Mouse (Mus musculus) spleen, adult 2 months (tissue): ENCODE measurements around the gene Prkd2. TPM values are rescaled to one million over a fixed set of nuclear protein-coding genes. Genes with fewer than 3 reads are reported as not detected.

ENCODE experiments used
- DNase-seq, 2 experiments: peaks; one replicate each; pipeline versions ENCODE4 v3.0.0 to v3.0.0-alpha.2; 2012 to 2021; ENCODE audit warnings: low spot score in 2 of 2, low read depth in 1 of 2
- H3K27ac ChIP-seq: fragments of 200-500 bp; 2 replicates; pipeline ENCODE4 v1.5.1; 2012; ENCODE audit warnings: low read length, inconsistent platforms; ENCODE audit not compliant: insufficient read depth
- H3K27me3 ChIP-seq: fragments of 200-500 bp; 2 replicates; pipeline ENCODE4 v1.6.1; 2012; ENCODE audit warnings: mild to moderate bottlenecking, moderate library complexity, low read length, inconsistent platforms; ENCODE audit not compliant: control insufficient read depth, insufficient read depth
- H3K36me3 ChIP-seq: fragments of 200-500 bp; 2 replicates; pipeline ENCODE4 v1.6.1; 2012; ENCODE audit warnings: mild to moderate bottlenecking, low read length, inconsistent platforms; ENCODE audit not compliant: control insufficient read depth, insufficient read depth
- H3K4me1 ChIP-seq: fragments of 200-500 bp; 2 replicates; pipeline ENCODE4 v1.6.1; 2011; ENCODE audit warnings: inconsistent platforms; ENCODE audit not compliant: control insufficient read depth, insufficient read depth, insufficient read length
- H3K4me3 ChIP-seq: fragments of 200-500 bp; 2 replicates; pipeline ENCODE4 v1.5.1; 2011; ENCODE audit warnings: mild to moderate bottlenecking, inconsistent platforms; ENCODE audit not compliant: insufficient read depth, insufficient read length; ENCODE audit errors: extremely low read depth
- CTCF ChIP-seq: fragments of 200-500 bp; IDR thresholded peaks from 2 replicates; pipeline ENCODE4 v1.5.1; 2011; ENCODE audit warnings: mild to moderate bottlenecking, inconsistent platforms; ENCODE audit not compliant: insufficient read depth, insufficient read length, insufficient replicate concordance; ENCODE audit errors: extremely low read depth
- POLR2A ChIP-seq: fragments of 200-500 bp; IDR thresholded peaks from 2 replicates; pipeline ENCODE4 v1.6.1; 2011; ENCODE audit warnings: low read depth, low read length, inconsistent platforms
- WGBS: fragments of 180-500 bp; shearing (Covaris S2); methylation state at CpG from one replicate; pipeline ENCODE4 v1.1.7; 2018; 5-methylcytosine and 5-hydroxymethylcytosine counted together
- polyA plus RNA-seq: library from polyadenylated mRNA; depleted of rRNA; stranded (reverse); fragments of >200 nt; gene quantifications from 2 replicates; pipeline ENCODE4 v1.2.3, GENCODE M21; 2012

The Prkd2 gene
- polyA plus RNA-seq, 1 experiment: 205 TPM

DNA sequence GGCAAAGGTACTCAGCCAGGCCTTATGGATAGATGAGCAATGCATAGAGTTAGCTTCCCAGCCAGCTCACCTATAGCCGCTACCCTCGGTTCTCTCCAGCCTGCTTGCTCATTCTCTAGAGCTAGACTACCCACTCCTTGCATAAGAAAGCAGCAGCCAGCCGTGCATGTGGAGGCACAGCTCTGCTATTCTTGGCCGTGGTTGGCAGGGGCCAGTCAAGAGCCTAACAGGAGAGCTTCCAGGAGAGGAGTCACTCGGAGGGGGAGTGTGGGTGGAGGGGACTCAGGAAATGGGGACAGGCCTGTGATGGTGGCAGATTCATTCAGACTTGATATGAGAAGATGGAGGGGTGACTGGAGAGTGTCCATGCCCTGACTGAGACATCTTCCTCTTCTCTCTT is 19.0 kb upstream of the Prkd2 start:
- no peak overlapping the region for H3K27ac ChIP-seq
- H3K36me3 ChIP-seq: peaks cover 7% of the 10 kb centered on the region; the same call in 1 of the 2 replicates
- 81% methylated on average over 5 of the region's 5 CpGs for WGBS
- H3K4me3 ChIP-seq: no peak overlapping the region
- peaks cover 37% of the 10 kb centered on the region; the same call in 1 of the 2 replicates for H3K4me1 ChIP-seq
- DNase-seq: no peak
- TF ChIP-seq POLR2A: no peak
- TF ChIP-seq CTCF: no peak
- no peaks in the 10 kb centered on the region for H3K27me3 ChIP-seq

DNA sequence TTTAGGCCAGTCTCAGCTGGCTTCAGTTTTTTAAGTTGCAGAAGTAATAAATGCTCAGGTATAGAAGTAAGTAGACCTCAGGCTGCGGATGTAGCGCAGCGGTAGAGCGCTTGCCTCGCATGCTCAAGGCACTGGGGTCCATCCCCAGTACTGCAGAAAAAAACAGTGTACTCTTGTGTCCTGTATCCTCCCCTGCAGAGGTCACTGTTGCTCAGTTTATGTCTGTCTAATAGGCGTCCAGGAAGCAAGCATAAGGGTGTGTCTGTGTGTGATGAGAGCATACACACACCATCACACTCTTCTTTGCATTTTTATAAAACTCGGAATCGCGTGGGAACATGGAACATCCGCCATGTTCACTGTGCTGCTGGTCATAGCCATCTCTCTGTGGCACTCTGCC is 16.9 kb upstream of the Prkd2 start:
- Histone ChIP-seq H3K4me3 (no peak overlapping the region), H3K4me1 (peaks cover 29% of the 10 kb centered on the region; the same call in 1 of the 2 replicates), H3K36me3 (peaks cover 26% of the 10 kb centered on the region), H3K27ac (peak overlapping the region; percentile 4; the same call in 1 of the 2 replicates), H3K27me3 (no peaks in the 10 kb centered on the region)
- DNase-seq: peak; percentile 70 to 76
- TF ChIP-seq POLR2A: no peak
- TF ChIP-seq CTCF: peak; percentile 50; the same call in 1 of the 2 replicates
- WGBS: 62% methylated on average over 10 of the region's 10 CpGs

GRCm38 (mm10) chr7:16826571-16826970 is 16.1 kb upstream of the Prkd2 start:
- WGBS: 21% methylated on average over 5 of the region's 5 CpGs
- H3K36me3 ChIP-seq: peaks cover 34% of the 10 kb centered on the region
- peaks cover 24% of the 10 kb centered on the region; the same call in 1 of the 2 replicates for H3K4me1 ChIP-seq

DNA sequence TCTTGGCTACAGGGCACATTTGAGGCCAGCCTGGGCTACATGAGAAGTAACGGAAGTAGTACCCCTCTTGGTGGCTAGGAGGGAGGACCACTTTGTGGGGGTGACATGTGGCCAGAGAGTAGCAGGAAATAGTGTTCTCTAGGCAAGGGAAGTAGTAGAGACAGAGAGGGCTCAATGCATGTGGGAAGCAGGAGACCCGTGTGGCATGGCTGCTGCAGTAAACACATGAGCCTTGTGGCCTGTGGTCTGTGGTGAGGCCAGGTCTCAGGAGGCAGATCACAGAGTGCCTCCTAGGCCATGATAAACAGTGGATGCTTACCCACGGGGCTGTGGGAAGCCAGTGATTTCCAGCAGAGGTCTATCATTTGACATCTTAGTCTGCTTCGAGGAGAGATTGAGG is 15.4 kb upstream of the Prkd2 start:
- Histone ChIP-seq H3K36me3 (peaks cover 40% of the 10 kb centered on the region), H3K27ac (peak overlapping the region; percentile 55), H3K4me3 (no peak overlapping the region), H3K4me1 (peaks cover 24% of the 10 kb centered on the region; the same call in 1 of the 2 replicates), H3K27me3 (no peaks in the 10 kb centered on the region)
- no peak for TF ChIP-seq POLR2A
- no peak for TF ChIP-seq CTCF
- 19% methylated on average over 4 of the region's 4 CpGs for WGBS
- DNase-seq: no peak

More at GRCm38 (mm10) chr7:16826571-16826970, 16.1 kb upstream of the Prkd2 start:
- Histone ChIP-seq H3K4me3 (no peak overlapping the region), H3K27ac (peak overlapping the region; percentile 55; the same call in 1 of the 2 replicates), H3K27me3 (no peaks in the 10 kb centered on the region)
- no peak for TF ChIP-seq POLR2A
- TF ChIP-seq CTCF: no peak
- DNase-seq: no peak

DNA sequence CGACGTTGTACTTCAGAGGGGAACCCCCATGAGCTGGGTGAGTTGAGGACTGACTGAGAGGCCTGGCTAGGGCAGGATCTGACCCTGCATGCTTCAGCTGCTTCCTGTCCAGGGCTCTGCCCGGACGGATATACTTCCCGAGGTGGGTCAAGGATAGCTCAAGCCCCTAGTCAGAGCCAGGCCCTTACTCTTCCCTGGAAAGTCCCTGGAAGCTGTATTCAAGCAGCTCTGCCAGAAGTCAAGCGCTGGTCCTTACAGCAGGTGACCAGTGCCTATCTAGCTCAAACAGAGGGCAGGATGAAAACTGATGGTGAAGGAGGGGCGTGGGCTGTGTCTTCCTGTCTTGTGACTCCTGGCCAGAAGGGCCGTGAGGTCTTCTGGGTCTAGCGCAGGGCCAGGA is 12.3 kb upstream of the Prkd2 start:
- Histone ChIP-seq H3K4me3 (no peak overlapping the region), H3K36me3 (peaks cover 52% of the 10 kb centered on the region), H3K27me3 (no peaks in the 10 kb centered on the region), H3K4me1 (peaks cover 22% of the 10 kb centered on the region; the same call in 1 of the 2 replicates), H3K27ac (no peak overlapping the region)
- TF ChIP-seq POLR2A (no peak), CTCF (no peak)
- WGBS: 86% methylated on average over 9 of the region's 9 CpGs
- no peak for DNase-seq

- H3K27me3 ChIP-seq: no peaks in the 10 kb centered on the region
- 68% methylated on average over 18 of the region's 18 CpGs for WGBS
- H3K27ac ChIP-seq: peak overlapping the region; percentile 87
- peak in 1 of 2 experiments; percentile 63 for DNase-seq
- peaks cover 19% of the 10 kb centered on the region for H3K36me3 ChIP-seq
- peak overlapping the region; percentile 60 for H3K4me3 ChIP-seq
- peak; percentile 40; the same call in 1 of the 2 replicates for TF ChIP-seq POLR2A
- no peak for TF ChIP-seq CTCF
- peaks cover 47% of the 10 kb centered on the region for H3K4me1 ChIP-seq
Measured at GRCm38 (mm10) chr7:16837916-16838803, 4.5 kb upstream of the Prkd2 start.

DNA sequence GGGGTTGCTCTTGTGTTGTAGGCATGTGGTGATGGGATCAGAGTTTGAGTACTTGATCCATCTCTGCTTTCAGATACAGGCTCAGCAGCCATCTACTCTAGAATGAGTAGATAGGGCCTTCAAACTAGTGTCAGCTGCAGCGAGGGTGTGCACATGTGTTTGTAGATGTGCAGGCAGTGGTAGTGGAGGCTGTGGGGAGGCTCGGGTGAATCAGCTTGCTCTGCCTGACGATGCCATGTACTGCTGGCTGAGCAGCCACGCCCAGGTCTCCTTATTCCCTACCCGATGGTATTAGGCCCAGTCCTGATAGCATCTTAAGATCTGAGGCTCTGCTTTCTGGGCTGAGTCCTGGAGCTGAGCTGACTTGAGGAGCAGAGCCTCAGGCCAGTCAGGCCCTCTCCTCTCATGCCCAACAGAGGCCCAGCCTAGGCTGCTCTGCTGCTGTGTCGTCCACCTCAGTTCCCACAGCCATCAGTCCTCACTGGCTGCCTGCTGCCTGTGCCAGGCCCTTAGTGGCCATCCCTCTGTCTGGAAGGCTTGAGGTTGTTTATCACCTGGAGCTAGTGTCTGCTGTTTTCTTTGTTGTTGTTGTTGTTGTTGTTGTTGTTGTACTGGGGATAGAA is 3.8 kb upstream of the Prkd2 start:
- Histone ChIP-seq H3K4me1 (peaks cover 47% of the 10 kb centered on the region), H3K27me3 (no peaks in the 10 kb centered on the region), H3K4me3 (peak overlapping the region; percentile 60), H3K36me3 (peaks cover 14% of the 10 kb centered on the region), H3K27ac (peak overlapping the region; percentile 87)
- DNase-seq: no peak
- WGBS: 65% methylated on average over 6 of the region's 6 CpGs
- TF ChIP-seq POLR2A: no peak
- TF ChIP-seq CTCF: no peak
